ENCODE assay signal across 8 mouse cellular contexts in genomic region chr3:87089694-87090565, GRCm38 (mm10).
DNase-seq lines count a peak whose midpoint lies in the region; ATAC-seq and TF ChIP-seq lines count a peak whose summit lies in the region.

No protein-coding gene starts in this region.

- ATAC-seq in limb, embryonic 13.5 days (ENCODE audit: low FRiP score, low read depth), result peak; percentile 80
- ATAC-seq in midbrain, postnatal 0 days (ENCODE audit: low FRiP score), result peak; percentile 78
- peak; percentile 47; the same call in 1 of the 2 replicates for ATAC-seq in stomach, embryonic 15.5 days (ENCODE audit: insufficient read depth, low FRiP score, low read depth)

- no peak overlapping the region for H3K9ac ChIP-seq in heart, adult 2 months (ENCODE audit: low read depth, low read length)
- H3K9ac ChIP-seq in limb, embryonic 13.5 days, result no peak overlapping the region
- H3K9ac ChIP-seq in midbrain, postnatal 0 days (replicated peaks; ENCODE audit: low read length, poor library complexity, severe bottlenecking), result no peak overlapping the region
- H3K9ac ChIP-seq in stomach, embryonic 15.5 days, result no peak overlapping the region

- H3K4me1 ChIP-seq in heart, adult 2 months (ENCODE audit: control insufficient read depth, insufficient read depth, low read length), result no peaks in the 10 kb centered on the region
- peaks cover 8% of the 10 kb centered on the region for H3K4me1 ChIP-seq in limb, embryonic 13.5 days
- no peaks in the 10 kb centered on the region for H3K4me1 ChIP-seq in midbrain, postnatal 0 days (ENCODE audit: insufficient read depth, low read length)
- H3K4me1 ChIP-seq in stomach, embryonic 15.5 days, result no peaks in the 10 kb centered on the region

- 71% methylated on average over 13 of the region's 13 CpGs for WGBS in heart, adult 2 months
- 77% methylated on average over 13 of the region's 13 CpGs for WGBS in limb, embryonic 13.5 days
- 79% methylated on average over 13 of the region's 13 CpGs for WGBS in midbrain, postnatal 0 days
- WGBS in stomach, embryonic 15.5 days, result 74% methylated on average over 13 of the region's 13 CpGs

- H3K9me3 ChIP-seq in limb, embryonic 13.5 days, result no peaks in the 10 kb centered on the region
- H3K9me3 ChIP-seq in midbrain, postnatal 0 days (ENCODE audit: low read length), result no peaks in the 10 kb centered on the region
- no peaks in the 10 kb centered on the region for H3K9me3 ChIP-seq in stomach, embryonic 15.5 days

- 0 out of 2 replicates have a peak, but pooled peaks have one; percentile 31 for TF ChIP-seq EP300 in heart, adult 2 months (IDR thresholded peaks at IDR 0.05; ENCODE audit: insufficient read depth, low read depth, low read length)

- no peaks in the 10 kb centered on the region for H3K36me3 ChIP-seq in heart, adult 2 months (ENCODE audit: control insufficient read depth, insufficient read depth, low read length)
- peaks cover 82% of the 10 kb centered on the region for H3K36me3 ChIP-seq in limb, embryonic 13.5 days
- peaks cover 6% of the 10 kb centered on the region; the same call in 1 of the 2 replicates for H3K36me3 ChIP-seq in midbrain, postnatal 0 days (ENCODE audit: insufficient read depth, low read length)
- H3K36me3 ChIP-seq in stomach, embryonic 15.5 days, result peaks cover 12% of the 10 kb centered on the region; the same call in 1 of the 2 replicates

- no peak overlapping the region for H3K27ac ChIP-seq in heart, adult 2 months
- no peak overlapping the region; the same call in 1 of the 2 replicates for H3K27ac ChIP-seq in limb, embryonic 13.5 days
- H3K27ac ChIP-seq in midbrain, postnatal 0 days (ENCODE audit: low read depth, low read length), result no peak overlapping the region
- H3K27ac ChIP-seq in stomach, embryonic 15.5 days, result no peak overlapping the region

- peak; percentile 63 for DNase-seq in 416B (ENCODE audit: low read depth)
- peak; percentile 36 to 72 for DNase-seq in adrenal gland, adult 18-20 months (ENCODE audit: low spot score in 2 of 2)
- peak; percentile 83 for DNase-seq in embryo, embryonic 11.5 days (ENCODE audit: low read depth, low spot score)
- peak in 1 of 2 experiments; percentile 47 for DNase-seq in heart, adult 2 months
- DNase-seq in kidney, adult 9 months, result peak; percentile 71
- peak; percentile 88 for DNase-seq in midbrain, postnatal 0 days (ENCODE audit: low spot score)

- no peak for TF ChIP-seq POLR2A in heart, adult 2 months (IDR thresholded peaks at IDR 0.05; ENCODE audit: insufficient read depth, low read depth, low read length)

- no peaks in the 10 kb centered on the region for H3K79me2 ChIP-seq in heart, adult 2 months (replicated peaks; ENCODE audit: control insufficient read depth, insufficient read depth, low read length)

- no peaks in the 10 kb centered on the region for H3K27me3 ChIP-seq in heart, adult 2 months (ENCODE audit: control insufficient read depth, insufficient read depth, low read length)
- no peaks in the 10 kb centered on the region for H3K27me3 ChIP-seq in limb, embryonic 13.5 days
- H3K27me3 ChIP-seq in midbrain, postnatal 0 days (ENCODE audit: insufficient read depth, low read length), result no peaks in the 10 kb centered on the region
- no peaks in the 10 kb centered on the region for H3K27me3 ChIP-seq in stomach, embryonic 15.5 days (replicated peaks)

- no peak overlapping the region for H3K4me3 ChIP-seq in heart, adult 2 months
- H3K4me3 ChIP-seq in limb, embryonic 13.5 days, result no peak overlapping the region
- no peak overlapping the region for H3K4me3 ChIP-seq in midbrain, postnatal 0 days (ENCODE audit: low read depth, low read length)
- no peak overlapping the region for H3K4me3 ChIP-seq in stomach, embryonic 15.5 days (replicated peaks)

- intact Hi-C loops in heart, adult 2 months (cut with DNase I), result loop anchor here (1.0 to 5.0 kb wide), 3 partner anchors 85 to 407 kb away; no protein-coding TSS in a partner anchor

- no peak overlapping the region for H3K4me2 ChIP-seq in limb, embryonic 13.5 days (replicated peaks)
- H3K4me2 ChIP-seq in midbrain, postnatal 0 days (ENCODE audit: low read depth, low read length, poor library complexity, severe bottlenecking), result no peak overlapping the region
- no peak overlapping the region for H3K4me2 ChIP-seq in stomach, embryonic 15.5 days

- TF ChIP-seq CTCF in heart, adult 2 months (IDR thresholded peaks at IDR 0.05), result peak; percentile 98
- TF ChIP-seq CTCF in midbrain, postnatal 0 days (IDR thresholded peaks at IDR 0.05), result peak; percentile 100
